Mouse (Mus musculus) gastrocnemius, adult 2 months (tissue): ENCODE measurements around the gene Tgfbr2. TPM values are rescaled to one million over a fixed set of nuclear protein-coding genes. Genes with fewer than 3 reads are reported as not detected.

Source experiments
- DNase-seq: peaks from one replicate; pipeline ENCODE4 v3.0.0; 2022
- H3K27ac ChIP-seq: fragments of 200-600 bp; 2 replicates; pipeline ENCODE4 v1.8.1; 2022; ENCODE audit warnings: mild to moderate bottlenecking
- H3K4me3 ChIP-seq: fragments of 200-600 bp; 2 replicates; pipeline ENCODE4 v1.8.1; 2022; ENCODE audit warnings: mild to moderate bottlenecking, moderate library complexity
- CTCF ChIP-seq: fragments of 200-600 bp; IDR thresholded peaks from 2 replicates; pipeline ENCODE4 v1.8.1; 2022; ENCODE audit warnings: antibody characterized with exemption, mild to moderate bottlenecking, moderate library complexity
- intact Hi-C: fragments of 180-260 bp; cut with DNase I; formaldehyde crosslinking; loops from one replicate; pipeline ENCODE4 v1.15.1; 2025
- total RNA-seq, 2 experiments: library from RNA; stranded (reverse); gene quantifications; 2 replicates each; pipeline ENCODE4 v1.2.3; 2021

Gene Tgfbr2
- total RNA-seq, 2 experiments from 2014 or later: 18.4 to 23.5 TPM

DNA sequence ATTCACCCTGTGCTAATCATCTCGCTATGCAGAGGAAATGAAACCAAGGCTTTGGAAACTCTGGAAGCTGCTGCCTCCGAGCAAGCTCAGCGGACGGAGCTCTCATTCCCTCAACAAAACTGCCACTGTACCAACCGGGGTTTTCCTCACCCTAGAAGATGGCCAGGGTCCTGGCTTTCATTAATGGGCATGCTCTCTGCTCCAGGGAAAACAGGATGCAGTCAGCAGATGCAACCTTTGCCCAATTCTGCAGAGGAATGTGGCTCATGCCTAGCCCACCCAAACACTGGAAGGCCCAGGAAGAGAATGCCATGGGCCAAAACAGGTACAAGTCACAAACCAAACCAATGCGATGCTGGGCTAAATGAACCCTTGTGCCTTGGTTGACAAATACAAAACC lies 8.8 kb downstream of the Tgfbr2 start:
- intact Hi-C loops: no loop called here
- no peak for TF ChIP-seq CTCF
- Histone ChIP-seq H3K4me3 (peak overlapping the region; percentile 32), H3K27ac (peak overlapping the region; percentile 64)
- no peak for DNase-seq

DNA sequence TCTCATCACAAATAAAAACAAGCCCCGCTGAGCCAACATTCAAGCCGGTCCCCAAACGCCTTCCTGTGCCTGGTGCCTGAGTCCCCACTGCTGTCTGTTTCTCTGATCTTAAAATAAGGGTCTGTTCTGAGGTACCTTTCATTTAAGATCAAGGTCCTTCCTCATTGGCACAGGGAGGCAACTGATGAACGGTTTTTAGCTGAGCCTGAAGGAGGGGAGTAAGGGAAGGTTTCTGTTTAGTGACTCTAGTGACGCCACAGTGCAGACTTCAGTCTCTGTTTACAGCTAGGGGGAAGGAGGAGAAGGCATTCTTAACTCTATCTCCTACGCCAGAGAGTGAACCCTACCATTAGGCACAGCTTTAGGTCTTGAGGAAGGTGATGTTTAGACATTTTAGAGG lies 11.3 kb downstream of the Tgfbr2 start:
- no peak for TF ChIP-seq CTCF
- no peak for DNase-seq
- H3K4me3 ChIP-seq: no peak overlapping the region
- peak overlapping the region; percentile 89 for H3K27ac ChIP-seq
- intact Hi-C loops: no loop called here

DNA sequence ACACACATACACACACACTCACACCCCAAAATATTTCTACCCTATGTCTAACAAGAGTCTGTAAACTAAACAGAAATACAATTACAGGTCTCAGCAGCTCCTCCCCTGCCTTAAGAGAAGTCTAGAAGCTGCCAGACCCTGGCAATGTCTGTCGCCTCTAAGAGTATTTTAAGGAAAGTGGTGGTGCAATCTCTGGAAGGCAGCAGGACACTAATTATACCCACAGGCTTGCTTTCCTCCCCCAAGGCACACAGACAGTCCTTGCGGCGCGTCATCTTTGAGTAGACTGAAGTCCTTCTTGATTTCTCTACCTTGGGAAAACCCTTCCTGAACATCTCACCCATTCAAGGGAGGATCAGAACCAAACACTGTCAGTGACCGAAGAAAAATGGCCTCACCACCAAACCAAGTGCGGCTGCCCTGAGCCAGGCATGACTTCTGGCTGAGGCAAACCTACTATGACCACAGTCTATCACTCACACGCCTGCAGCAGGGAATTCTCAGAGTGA lies 12.2 kb downstream of the Tgfbr2 start:
- Histone ChIP-seq H3K27ac (peak overlapping the region; percentile 89), H3K4me3 (peak overlapping the region; percentile 38)
- intact Hi-C loops: no loop called here
- DNase-seq: peak; percentile 70
- no peak for TF ChIP-seq CTCF

DNA sequence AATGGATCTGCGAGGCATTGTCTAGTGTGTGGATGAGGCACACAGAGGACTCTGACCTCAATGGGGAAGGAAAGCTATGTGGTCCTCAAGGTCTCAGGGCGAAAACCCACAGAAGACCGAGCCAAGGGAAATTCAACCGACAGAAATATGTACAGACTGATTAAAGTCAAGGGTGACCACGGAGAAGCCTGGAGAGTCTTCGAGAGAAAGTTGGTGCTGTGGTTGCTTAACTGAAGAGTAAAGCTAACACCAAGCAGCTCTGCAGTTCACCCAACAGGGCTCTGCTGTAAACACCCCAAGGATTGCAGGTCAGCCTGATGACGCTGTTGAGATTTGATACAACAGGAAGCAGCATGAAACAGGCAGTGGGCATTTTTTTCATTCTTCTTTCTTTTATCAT lies 14.3 kb downstream of the Tgfbr2 start:
- Histone ChIP-seq H3K27ac (peak overlapping the region; percentile 89), H3K4me3 (no peak overlapping the region)
- intact Hi-C loops: no loop called here
- TF ChIP-seq CTCF: no peak
- no peak for DNase-seq

DNA sequence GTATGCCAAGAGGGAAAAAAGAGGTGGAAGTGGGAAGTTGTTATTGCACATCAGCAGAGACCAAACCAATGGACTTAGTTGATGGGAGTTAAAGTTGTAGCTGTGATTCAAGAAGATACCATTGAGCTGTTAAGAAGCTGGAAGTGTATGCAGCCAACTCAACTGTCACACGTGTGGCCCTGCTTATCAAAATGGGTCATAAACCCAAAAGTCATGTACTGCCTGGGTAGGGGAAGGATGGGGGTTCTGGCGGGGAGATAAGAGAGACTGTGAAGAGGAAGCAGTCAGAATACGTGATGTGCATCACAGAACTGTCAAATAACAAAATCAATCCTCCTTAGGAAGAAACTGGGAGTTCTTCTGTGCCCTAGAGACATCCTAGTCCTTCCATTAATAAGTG lies 15.1 kb downstream of the Tgfbr2 start:
- H3K27ac ChIP-seq: peak overlapping the region; percentile 89
- no peak overlapping the region for H3K4me3 ChIP-seq
- no peak for DNase-seq
- no peak for TF ChIP-seq CTCF
- intact Hi-C loops: no loop called here

DNA sequence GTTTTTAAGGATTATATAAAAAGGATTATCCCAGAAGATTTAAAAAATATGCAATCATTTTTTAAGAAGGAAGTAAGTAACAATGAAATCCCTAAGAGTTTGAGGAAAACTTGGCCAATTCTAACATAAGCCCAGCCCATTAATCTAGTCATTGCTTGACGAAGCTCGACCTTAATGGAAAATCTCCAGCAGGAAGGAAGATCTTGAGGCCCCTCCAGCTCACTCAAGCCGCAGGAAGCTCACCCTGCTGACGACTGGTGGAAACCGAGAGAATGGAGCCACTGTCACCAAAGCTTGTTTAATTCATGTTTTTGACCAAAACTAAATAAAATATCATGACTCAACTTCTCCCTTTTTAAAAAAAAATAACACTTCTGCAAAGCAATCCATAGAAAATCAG lies 18.7 kb downstream of the Tgfbr2 start:
- TF ChIP-seq CTCF: no peak
- intact Hi-C loops: no loop called here
- H3K4me3 ChIP-seq: no peak overlapping the region
- no peak for DNase-seq
- H3K27ac ChIP-seq: peak overlapping the region; percentile 48; the same call in 1 of the 2 replicates

DNA sequence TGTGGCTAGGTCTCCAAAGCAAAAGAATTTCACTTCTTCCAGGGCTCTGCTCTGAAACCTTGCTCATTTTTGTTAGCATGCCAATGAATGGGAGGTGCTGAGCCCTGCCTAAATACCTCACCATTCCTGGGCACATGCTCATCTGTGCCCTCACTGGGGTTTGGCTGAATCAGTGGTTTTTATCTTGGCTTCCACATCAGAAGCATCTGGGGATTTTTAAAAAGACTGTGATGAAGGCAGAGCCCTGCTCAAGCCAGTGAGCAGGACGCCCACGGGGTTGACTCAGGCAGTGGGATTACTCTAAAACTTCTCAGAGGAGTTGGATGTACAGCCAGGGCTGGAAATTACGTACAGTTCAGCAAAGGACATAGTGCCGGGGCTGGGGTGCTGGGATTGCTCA lies 22.3 kb downstream of the Tgfbr2 start:
- Histone ChIP-seq H3K27ac (peak overlapping the region; percentile 41), H3K4me3 (no peak overlapping the region)
- peak; percentile 42 for DNase-seq
- no peak for TF ChIP-seq CTCF
- intact Hi-C loops: no loop called here

DNA sequence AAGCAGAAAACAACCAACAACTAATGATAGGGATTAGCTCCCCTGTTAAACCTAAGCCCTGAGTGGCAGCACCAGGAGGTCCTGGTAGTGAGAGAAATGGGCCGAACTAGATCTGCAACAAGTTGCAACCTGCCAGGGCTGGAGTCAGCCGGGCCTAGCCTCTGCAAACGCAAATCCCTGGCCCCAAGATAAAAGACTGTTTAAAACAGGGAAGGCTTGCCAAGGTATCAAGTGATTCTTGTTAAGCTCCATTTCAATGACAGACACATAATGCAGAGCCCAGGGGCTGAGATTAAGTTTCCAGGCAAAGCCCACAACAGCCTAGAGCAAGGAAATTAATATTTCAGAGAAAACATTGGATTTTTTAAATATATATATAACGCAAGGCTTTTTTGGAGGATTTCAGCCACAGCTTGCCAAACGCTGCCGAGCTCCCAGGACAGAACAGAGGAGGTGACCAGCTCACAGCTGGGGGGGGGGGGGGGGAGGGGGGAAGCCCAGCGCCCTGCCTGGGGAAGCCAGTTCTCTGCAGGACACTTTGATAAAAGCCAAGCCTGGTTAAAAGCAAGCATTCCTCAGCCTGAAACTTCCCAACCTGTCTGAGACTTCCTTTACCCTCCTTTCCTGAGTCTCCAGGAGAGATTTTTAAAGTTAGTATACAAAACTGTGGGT lies 24.3 kb downstream of the Tgfbr2 start:
- no peak for TF ChIP-seq CTCF
- no peak overlapping the region for H3K4me3 ChIP-seq
- H3K27ac ChIP-seq: peak overlapping the region; percentile 41
- intact Hi-C loops: no loop called here
- peak; percentile 44 for DNase-seq

DNA sequence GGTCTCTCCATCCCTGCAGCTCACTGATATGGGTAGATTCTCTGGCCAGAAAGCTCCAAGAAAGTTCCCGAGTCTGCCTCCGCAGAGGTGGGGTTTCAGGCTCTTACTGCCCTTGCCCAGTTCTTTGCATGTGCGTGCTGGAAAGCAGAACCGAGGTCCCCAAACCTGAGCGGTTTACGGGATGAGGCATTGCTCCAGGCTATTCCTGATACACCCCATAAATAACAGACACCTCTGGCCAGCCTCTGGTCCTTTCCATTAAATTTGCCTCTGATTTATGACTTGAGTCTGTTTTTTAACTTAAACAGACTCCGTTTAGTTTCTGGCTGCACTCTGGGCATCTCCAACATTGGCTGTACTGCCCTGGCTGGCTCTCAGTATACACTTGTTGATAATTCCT lies 26.4 kb downstream of the Tgfbr2 start:
- DNase-seq: no peak
- no peak overlapping the region for H3K4me3 ChIP-seq
- H3K27ac ChIP-seq: peak overlapping the region; percentile 54
- intact Hi-C loops: no loop called here
- no peak for TF ChIP-seq CTCF

DNA sequence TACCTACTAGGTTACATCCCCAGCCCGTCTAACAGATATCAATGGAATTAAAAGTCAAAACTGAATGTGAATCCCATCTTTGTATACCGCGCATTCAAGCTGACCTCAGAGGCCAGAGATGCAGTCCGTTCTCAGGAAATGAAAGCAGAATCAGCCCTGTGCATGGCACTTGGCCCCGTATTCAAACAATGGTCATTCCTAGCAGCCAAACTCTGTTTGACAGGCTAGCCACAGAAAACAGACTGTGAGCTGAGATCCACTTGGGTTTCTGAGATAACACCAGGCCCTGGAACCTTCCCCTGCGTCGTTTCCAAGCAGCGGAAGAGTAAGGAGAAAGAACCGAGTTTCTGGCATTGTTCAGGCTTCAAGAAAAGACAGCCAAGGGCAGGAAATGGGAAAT lies 28.9 kb downstream of the Tgfbr2 start:
- DNase-seq: no peak
- Histone ChIP-seq H3K27ac (peak overlapping the region; percentile 77), H3K4me3 (peak overlapping the region; percentile 29; the same call in 1 of the 2 replicates)
- intact Hi-C loops: no loop called here
- TF ChIP-seq CTCF: no peak

DNA sequence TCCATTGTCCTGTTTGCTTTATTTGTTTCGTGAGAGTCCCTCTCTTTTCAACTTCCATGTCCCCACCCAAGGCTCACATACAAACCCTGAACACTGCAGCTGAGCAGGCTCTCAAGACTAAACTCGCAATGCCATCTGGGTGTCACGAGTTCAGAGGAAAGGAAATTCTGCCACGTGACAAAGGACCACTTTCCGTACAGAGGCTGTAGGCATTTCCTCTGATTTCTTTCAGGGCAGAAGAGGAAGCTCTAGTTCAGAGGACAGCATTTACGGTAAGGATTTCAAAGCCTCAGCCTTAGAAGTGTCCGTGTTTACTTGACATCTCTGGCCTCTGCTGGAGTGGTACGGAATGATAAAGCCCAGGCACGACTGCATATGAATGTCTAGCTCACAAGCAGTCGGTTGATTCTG lies 29.9 kb downstream of the Tgfbr2 start:
- no peak for DNase-seq
- intact Hi-C loops: no loop called here
- Histone ChIP-seq H3K27ac (peak overlapping the region; percentile 77), H3K4me3 (peak overlapping the region; percentile 28)
- TF ChIP-seq CTCF: no peak

DNA sequence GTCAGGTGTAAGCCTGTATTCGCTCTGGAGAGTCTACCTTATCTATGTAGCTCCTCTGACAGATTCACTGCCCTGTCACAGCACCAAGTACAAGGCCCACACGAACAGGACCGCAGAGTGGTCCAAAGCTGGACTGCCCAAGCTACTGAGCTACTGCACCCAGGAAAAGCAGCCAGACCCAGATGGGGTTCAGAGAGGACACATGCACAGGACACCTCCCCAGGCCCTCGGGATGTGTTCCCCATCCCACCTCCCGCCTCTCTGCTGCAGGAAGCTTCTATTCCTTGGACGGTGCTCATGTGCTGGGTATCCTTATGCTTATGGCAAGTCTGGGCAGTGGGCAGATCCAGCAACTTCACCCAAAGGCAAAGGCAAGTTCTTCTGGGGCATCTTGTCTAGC lies 34.7 kb downstream of the Tgfbr2 start:
- Histone ChIP-seq H3K4me3 (no peak overlapping the region), H3K27ac (peak overlapping the region; percentile 74)
- DNase-seq: no peak
- intact Hi-C loops: no loop called here
- TF ChIP-seq CTCF: no peak

DNA sequence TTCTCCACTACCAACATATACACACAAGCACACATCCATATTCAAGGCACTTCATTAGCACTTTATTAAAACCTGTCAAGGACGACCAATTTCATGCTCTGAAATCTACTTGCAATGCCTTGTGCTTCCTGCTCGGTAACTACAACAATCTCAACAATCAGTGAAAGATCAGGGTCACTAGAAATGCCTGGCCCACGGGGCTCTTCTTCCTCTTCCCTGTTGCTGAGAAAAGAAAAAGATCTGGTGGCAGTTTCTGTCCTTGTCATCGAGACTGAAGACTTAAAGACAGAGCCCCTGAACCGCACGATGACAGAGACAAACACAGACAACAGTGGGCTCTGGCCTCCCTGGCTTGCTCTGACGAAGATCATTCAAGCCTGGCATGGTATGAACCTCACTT lies 35.6 kb downstream of the Tgfbr2 start:
- no peak for TF ChIP-seq CTCF
- intact Hi-C loops: no loop called here
- Histone ChIP-seq H3K27ac (0 out of 2 replicates have a peak overlapping the region, but pooled peaks have one; percentile 74), H3K4me3 (no peak overlapping the region)
- DNase-seq: no peak

DNA sequence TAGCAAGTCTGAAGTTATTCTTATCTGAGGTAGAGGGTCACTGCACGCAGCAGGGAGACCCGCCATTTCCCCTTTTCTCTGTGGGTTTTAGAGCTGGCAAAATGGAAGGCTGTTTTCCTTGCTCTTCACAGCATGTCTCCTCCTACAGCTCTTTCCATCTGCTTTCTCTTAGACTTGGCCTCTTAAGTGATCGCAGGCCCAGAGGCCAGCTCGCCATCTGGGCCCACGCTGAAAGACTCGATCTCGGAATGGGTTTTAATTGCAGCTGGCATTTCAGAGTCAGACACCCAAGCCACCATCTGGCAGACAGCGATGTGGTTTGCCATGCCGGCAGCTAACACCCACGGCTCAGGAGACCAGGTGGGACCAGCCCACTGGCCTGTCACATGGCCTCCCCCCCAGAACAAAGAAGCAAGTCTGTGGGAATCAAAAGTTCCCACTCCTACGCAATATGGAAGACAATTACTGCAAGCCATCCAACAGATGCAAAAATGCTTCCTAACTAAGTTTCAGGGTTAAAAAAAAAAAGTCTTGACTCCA lies 36.5 kb downstream of the Tgfbr2 start:
- peak; percentile 56 for DNase-seq
- intact Hi-C loops: no loop called here
- peak overlapping the region; percentile 67 for H3K27ac ChIP-seq
- H3K4me3 ChIP-seq: no peak overlapping the region
- no peak for TF ChIP-seq CTCF
